Mouse (Mus musculus) adipocyte (in vitro differentiated cells): ENCODE data around the gene Ldlr.
"Not testable (repeated sequence)": the region's sequence is repeated elsewhere in the genome, so short reads cannot be mapped to it uniquely, and the experiment has no call there.

Experiments
- DNase-seq: peaks from one replicate; pipeline ENCODE4 v3.0.0-alpha.2; 2016; ENCODE audit warnings: low spot score

The Ldlr gene

DNA sequence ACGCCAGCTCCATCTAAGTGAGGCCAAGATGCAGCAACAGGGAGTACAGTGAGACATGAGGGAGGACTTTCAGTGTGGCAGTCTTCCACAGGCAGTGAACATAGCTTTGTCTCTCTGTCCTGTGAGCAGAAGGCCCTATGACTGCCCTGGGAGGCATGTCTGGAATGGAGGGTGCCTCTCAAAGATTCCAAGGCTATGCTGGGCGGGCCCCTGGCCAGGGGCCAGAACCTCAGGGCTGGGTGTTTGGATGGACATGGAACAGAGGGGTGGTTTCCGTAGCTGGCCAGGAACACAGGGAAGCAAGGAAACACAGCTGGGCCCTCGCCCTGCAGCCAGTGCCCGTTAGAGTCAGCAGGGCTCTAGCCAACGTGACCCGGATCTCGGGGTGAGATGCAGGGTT, 68.6 kb downstream of the Ldlr start:
- peak; percentile 65 for DNase-seq

DNA sequence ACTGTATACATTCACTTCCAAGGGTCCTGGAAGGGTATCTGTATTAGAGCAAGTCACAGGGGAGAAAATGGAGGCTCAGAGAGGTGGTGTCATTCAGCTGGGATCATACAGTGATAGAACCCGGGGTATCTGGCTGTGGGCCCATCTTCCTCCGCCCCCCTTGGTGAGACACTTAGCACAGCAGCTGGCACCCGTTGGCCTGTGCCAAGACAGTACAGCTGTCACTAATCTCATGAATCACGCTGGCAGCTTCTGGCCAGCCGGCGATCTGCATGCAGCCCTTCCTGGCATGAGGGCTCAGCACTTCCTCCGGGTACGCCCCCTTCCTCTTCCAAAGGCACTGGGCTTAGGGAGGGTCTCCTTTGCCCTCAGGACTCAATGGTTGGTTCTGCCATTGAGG, 69.4 kb downstream of the Ldlr start:
- DNase-seq = peak; percentile 62

DNA sequence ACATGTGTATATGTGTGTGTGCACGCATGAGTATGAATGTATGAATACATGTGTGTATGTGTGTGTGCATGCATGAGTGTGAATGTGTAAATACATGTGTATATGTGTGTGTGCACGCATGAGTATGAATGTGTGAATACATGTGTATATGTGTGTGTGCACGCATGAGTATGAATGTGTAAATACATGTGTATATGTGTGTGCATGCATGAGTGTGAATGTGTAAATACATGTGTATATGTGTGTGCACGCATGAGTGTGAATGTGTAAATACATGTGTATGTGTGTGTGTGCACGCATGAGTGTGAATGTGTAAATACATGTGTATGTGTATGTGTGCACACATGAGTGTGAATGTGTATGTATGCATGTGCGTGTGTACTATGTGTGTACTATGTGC, 70.2 kb downstream of the Ldlr start:
- not testable (repeated sequence) for DNase-seq

DNA sequence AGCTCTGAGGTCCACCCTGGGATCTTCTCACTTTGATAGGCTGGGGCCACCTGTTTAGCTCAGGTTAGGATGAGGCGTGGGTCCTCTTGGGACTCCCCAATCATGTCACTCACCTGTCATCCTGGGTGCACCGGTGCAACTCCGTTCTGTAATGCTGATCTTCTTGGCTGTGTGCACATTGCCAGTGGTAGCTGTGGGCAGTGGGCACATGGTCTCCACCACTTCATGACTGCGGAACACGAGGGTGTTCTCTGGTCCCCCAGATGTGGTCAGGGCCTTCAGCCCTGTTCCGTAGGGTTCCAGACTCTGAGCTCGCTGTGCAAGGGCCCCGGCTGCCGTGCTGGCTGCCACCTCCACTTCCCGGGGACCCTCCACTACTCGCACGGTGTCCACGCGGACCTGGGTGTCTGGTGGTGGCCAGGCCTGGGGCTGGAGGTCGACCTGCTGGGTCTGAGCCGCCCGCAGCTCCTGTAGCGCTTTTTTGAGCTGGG, 71.1 kb downstream of the Ldlr start:
- DNase-seq = no peak

DNA sequence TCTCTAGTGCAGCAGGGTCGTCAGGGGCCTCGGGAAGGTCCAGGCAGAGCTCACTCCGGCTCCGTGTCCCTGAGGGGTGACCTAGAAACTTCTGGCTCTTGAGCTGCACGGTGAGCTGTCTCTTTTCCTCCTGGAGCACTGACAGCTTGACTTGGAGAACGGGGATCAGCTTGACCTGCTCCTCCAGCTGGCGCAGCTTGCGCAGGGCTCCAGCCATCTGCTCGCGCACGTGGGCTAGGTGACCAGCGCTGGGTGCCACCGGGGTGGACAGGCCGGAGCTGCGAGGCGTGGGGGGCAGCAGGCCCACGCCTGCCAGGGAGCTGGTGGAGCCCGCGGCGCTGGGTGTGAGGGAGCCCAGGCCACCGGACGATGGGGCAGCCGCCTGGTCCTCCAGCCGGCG, 71.6 kb downstream of the Ldlr start:
- DNase-seq = no peak

DNA sequence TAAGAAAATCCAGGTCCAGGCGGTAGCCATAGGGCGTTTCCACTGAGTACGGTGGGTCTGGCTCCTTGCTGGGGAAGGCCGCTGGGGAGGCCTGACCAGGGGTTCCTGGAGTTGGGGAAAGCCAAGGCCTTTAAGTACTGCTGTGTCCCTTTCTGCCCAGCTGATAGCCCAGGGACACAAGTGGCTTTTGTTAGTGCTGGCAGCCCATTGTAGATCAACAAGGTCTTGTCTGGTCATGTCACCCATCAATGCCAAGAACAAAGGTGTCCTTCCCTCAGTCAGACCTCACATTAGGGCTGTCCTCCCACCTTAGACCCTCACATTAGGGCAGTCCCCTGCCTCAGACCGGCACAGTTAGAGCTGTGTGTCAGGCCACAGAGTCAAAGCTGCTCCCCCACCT, 72.3 kb downstream of the Ldlr start:
- DNase-seq = no peak

DNA sequence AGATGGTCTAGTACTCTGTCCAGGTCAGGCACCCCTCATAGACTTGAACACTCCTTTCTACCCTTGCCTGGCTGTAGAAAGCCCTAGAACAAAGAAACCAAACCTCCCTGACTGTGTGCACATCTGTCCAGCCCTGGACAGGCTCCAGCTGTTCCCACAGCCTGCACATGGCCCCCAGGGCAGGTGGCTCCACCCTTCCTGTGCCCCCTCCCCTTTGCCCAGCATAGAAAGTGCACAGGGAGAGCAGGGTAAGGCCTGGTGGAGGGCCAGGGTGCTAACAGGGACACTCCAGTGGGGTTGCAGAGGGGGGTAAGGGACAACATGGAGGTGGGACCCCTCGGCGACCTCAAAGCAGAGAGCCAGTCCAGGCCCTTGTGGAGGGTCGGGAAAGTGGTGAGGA, 73.0 kb downstream of the Ldlr start:
- DNase-seq = no peak

DNA sequence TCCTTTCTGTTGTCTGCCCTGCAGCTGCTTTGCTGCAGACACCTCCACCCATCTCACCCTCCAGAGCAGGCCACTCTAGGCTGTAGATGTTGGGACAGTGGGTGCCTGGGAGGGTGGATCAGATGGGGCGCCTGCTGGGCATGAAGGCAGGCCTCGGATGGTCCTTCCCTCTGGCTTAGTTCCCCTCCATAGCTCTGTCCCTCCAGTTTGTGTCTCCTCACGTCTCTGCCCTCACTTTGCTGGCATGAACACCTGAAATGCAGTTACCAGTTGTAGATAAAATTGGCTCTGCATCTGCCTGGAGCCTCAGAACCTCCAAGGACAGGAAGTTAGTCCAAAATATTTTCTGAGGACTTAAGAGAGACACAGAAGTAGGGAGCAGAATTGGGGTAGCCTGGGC, 73.6 kb downstream of the Ldlr start:
- DNase-seq = no peak

DNA sequence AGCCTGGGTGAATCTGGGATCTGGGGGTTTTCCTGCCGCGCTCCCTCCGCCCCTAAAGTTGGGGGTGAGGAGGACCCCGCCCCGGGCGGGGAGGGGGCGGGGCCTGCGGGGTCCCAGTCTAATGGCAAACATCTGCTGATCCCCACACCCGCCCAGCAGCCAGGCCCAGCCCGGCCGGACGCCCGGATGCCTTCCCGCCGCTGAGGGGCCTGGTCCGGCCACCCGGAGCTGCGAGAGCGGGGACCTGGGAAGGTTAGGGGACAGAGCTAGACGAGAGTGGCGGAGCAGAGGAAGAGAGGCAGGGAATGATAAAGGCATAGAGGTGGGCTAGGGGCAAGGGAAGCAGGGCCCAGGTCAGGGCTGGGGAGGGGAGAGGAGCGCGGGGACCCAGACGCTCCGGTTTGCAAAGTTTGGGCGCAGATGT, 74.7 kb downstream of the Ldlr start:
- peak; percentile 37 for DNase-seq

DNA sequence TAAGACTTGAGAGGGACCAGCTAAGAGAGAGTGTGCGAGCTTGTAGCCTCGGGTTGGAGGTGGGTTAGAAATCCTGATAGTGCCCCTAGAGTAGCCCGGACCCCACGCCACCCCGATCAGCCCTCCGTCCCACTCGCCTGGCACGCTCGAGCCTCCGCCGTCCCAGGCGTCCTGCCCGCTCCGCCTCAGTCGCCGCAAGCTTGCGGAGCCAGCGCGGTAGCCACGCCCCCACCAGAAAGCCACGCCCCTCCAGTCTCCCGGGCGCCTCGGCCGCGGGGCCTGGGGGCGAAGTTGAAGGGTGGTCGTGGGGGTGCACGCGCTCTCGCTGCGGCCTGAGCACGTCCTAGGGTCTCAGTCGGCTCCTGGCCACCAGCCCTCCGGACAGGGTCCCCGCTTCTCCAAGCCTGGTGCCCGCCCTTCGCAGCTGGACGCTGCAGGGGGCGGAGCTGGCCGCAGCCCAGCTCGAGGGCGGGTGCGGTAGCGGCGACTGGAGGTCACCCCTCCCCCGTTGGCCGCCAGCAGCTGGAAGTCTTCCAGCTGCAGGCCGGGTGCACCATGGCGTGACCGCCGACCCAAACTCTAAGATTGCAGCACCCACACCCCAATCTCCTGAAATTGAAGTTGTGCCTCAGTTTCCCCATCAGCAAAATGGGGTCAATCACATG, 75.2 kb downstream of the Ldlr start, which contains the start of gene Kank2:
Gene Kank2, minus strand, starts transcription at position 400 of the 665 bp plus-strand sequence.
- DNase-seq = peak; percentile 78

DNA sequence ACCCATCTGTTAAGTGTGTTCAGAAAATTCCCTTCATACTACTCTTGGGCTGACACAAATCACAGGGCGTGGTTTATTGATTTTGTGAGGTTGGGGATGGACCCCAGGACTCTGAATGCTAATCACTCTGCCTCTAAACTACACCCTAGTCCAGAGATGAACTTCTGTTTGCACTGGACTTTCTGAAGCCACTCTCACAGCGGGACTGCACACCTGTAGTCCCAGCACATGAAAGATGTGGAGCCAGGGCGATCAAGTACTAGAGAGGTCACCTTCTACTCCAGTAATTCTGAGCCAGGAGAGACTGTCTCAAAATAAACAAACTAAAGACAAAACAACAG, 75.7 kb downstream of the Ldlr start:
- DNase-seq = no peak
